Mouse (Mus musculus): ENCODE data around the gene Ubxn6.

GRCm38 (mm10) chr17:56092312-56092711 lies 17.5 kb upstream of the Ubxn6 start:
- TF ChIP-seq CTCF (IDR thresholded peaks at IDR 0.05; ENCODE audit: low read depth, low read length) (no peak), POLR2A (IDR thresholded peaks at IDR 0.05; ENCODE audit: insufficient read depth, low read length) (no peak)

All from ES-Bruce4 (cell line).